23 mouse cellular contexts compared by ENCODE assay signal in the genomic region with DNA sequence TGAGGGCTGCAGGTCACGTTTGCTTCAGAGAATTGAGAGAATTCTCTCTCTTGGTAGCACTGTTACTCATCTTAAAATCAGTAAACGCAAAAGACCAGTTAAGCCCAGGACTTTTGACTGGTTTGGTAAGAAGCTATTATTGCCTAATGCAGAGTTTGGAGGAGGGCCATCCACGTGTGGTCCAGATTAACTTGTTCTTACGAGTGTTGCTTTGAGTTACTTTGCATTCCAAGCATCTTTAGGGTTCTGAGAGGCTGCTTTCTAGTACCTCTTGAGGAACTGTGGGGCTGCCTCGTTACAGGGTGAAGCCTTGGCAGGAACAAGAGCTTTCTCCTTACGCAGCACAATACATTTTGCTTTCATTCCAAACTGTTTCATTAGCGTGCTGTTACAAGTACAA. TPM values are rescaled to one million over a fixed set of nuclear protein-coding genes. Genes with fewer than 3 reads are reported as not detected.
DNase-seq lines count a peak whose midpoint lies in the region; ATAC-seq and TF ChIP-seq lines count a peak whose summit lies in the region.
"Had no signal": no experiment of that assay in that cellular context is flagged by ENCODE, and none has a peak within 500 bp of the region (broad histone marks: within the 10 kb centered on the region; RNA-seq: fewer than 3 reads in every experiment).

No protein-coding gene starts in this region.

- H3K9me3 ChIP-seq in lung, embryonic 14.5 days (ENCODE audit: low read depth, low read length) = no peaks in the 10 kb centered on the region
- H3K9me3 ChIP-seq: heart, embryonic 13.5 days; hindbrain, embryonic 12.5 days; limb, embryonic 10.5 days; stomach, embryonic 15.5 days had no signal

- WGBS in lung, embryonic 14.5 days = 63% methylated on average over 7 of the region's 7 CpGs

- TF ChIP-seq CTCF in lung, embryonic 14.5 days (IDR thresholded peaks at IDR 0.05; ENCODE audit: low read depth) = no peak

- H3K9ac ChIP-seq in lung, embryonic 14.5 days = no peak overlapping the region
- H3K9ac ChIP-seq: heart, embryonic 13.5 days; hindbrain, embryonic 12.5 days; liver, postnatal 0 days; stomach, embryonic 15.5 days had no signal

- no peak overlapping the region for H3K4me2 ChIP-seq in lung, embryonic 14.5 days
- H3K4me2 ChIP-seq: heart, embryonic 13.5 days; hindbrain, embryonic 12.5 days; liver, embryonic 11.5 days; stomach, embryonic 15.5 days had no signal

- no peak overlapping the region for H3K27ac ChIP-seq in lung, embryonic 14.5 days (ENCODE audit: low read depth)
- H3K27ac ChIP-seq: heart, adult 2 months; heart, embryonic 13.5 days; hindbrain, embryonic 12.5 days; kidney, postnatal 0 days; limb, embryonic 10.5 days; stomach, embryonic 15.5 days had no signal

- DNase-seq in 416B (ENCODE audit: low read depth) (peak; percentile 38), adipocyte (ENCODE audit: low spot score) (peak; percentile 78)
- peak; percentile 35 for DNase-seq in lung, embryonic 14.5 days
- peak; percentile 89 for DNase-seq in lung, postnatal 25 days (ENCODE audit: low spot score)
- no peak for DNase-seq in ovary, postnatal 36 days (ENCODE audit: low spot score)
- no peak for DNase-seq in spleen, postnatal 36 days (ENCODE audit: low spot score in 2 of 2)
- no peak for DNase-seq in urinary bladder, postnatal 10 days (ENCODE audit: low spot score)
- DNase-seq: cerebellum, adult 18-20 months; cerebellum, postnatal 14 days; heart, adult 2 months; heart, postnatal 14 days; kidney, adult 18-20 months; liver, postnatal 0 days; midbrain, embryonic 14.5 days; right cerebral cortex, postnatal 4 days; thymus, postnatal 36 days had no signal

- peaks cover 10% of the 10 kb centered on the region; the same call in 1 of the 2 replicates for H3K4me1 ChIP-seq in lung, embryonic 14.5 days (ENCODE audit: insufficient read depth)

- ATAC-seq in lung, embryonic 14.5 days (ENCODE audit: insufficient read depth) = no peak
- ATAC-seq: forebrain, embryonic 14.5 days; liver, postnatal 0 days had no signal

- no peak overlapping the region for H3K4me3 ChIP-seq in lung, embryonic 14.5 days (ENCODE audit: low read depth, low read length)
- H3K4me3 ChIP-seq: heart, adult 2 months; heart, embryonic 13.5 days; hindbrain, embryonic 12.5 days; limb, embryonic 10.5 days; stomach, embryonic 15.5 days had no signal

- H3K27me3 ChIP-seq in lung, embryonic 14.5 days (ENCODE audit: insufficient read depth, low read length) = no peaks in the 10 kb centered on the region
- H3K27me3 ChIP-seq: heart, embryonic 13.5 days; hindbrain, embryonic 12.5 days; stomach, embryonic 15.5 days had no signal

- peaks cover 53% of the 10 kb centered on the region for H3K36me3 ChIP-seq in lung, embryonic 14.5 days (ENCODE audit: insufficient read depth)

RNA-seq across cellular contexts. Expression of a gene that starts 5.0 kb away (rescaled TPM):
- 112 and 115 TPM in 2 replicates for polyA plus RNA-seq in lung, embryonic 14.5 days (2014; fragmentation: Nextera tagmentation; extraction: Ambion mirVana)

RNA-seq across cellular contexts. Expression of a gene that starts 5.1 kb away (rescaled TPM):
- 3.1 and 4.6 TPM in 2 replicates for polyA plus RNA-seq in lung, embryonic 14.5 days (2014; fragmentation: Nextera tagmentation; extraction: Ambion mirVana)

RNA-seq across cellular contexts. Expression of a gene that starts 35.4 kb away (rescaled TPM):
- polyA plus RNA-seq in lung, embryonic 14.5 days (2014; fragmentation: Nextera tagmentation; extraction: Ambion mirVana) = 0.91 and 1.0 TPM in 2 replicates

Comparison
In these comparisons a context has a peak if more than half of its experiments do, and no peak if none do; other contexts are left out.
1. DNase-seq: peak in 416B (single experiment), adipocyte (single experiment), lung, embryonic 14.5 days (single experiment) and lung, postnatal 25 days (single experiment); none in ovary, postnatal 36 days (single experiment), spleen, postnatal 36 days (0 of 2) and urinary bladder, postnatal 10 days (single experiment).